Mouse (Mus musculus) bone marrow macrophage, adult 2 months (primary cell): ENCODE results near the gene 4930469K13Rik.

Experiments used
- CTCF ChIP-seq: IDR thresholded peaks from 2 replicates; pipeline ENCODE4 v1.5.1; 2012; ENCODE audit warnings: low read depth, mild to moderate bottlenecking, low read length, moderate library complexity
- POLR2A ChIP-seq: IDR thresholded peaks from 2 replicates; pipeline ENCODE4 v1.6.1; 2012; ENCODE audit warnings: mild to moderate bottlenecking, low read depth, low read length, borderline replicate concordance

GRCm38 (mm10) chr11:34042808-34043207 is 55.5 kb downstream of the 4930469K13Rik start:
- TF ChIP-seq CTCF (no peak), POLR2A (no peak)
